Mouse (Mus musculus): ENCODE measurements around the gene Cbwd1. TPM values are rescaled to one million over a fixed set of nuclear protein-coding genes. Genes with fewer than 3 reads are reported as not detected.

Cbwd1 gene
- polyA plus RNA-seq, 1 experiment = 11.7 TPM

DNA sequence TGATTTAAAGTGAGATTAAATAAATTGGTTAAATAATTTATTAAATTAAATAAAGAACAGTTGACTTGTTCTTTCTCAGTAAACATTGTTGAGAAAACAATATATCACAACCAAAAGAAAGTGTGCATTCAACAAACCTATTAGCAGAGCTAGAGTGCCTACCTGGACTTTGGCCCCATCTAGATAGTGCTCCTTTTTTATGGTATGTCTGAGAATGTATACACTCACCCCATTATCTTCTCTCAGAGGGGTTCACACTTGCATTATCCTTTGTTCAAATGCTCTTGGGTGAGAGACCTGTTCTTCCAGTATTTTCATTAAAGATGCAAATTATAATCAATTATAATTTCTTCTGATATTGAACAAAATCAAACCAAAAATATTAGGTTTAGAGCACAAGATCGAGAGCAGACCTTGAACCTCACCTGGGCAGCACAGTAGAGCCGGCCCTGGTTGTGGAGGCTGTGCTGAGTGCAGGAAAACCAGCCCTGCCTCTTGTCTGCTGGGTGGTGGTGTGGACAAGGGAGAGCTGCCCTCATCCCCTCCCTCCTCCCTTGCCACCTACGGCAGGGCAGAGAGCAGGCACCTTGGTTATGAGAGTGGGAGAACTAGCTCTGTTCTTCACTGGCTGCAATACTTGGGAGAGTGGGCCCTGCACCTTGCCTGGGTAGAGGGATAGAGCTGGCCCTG is 11.4 kb upstream of the Cbwd1 start:
- TF ChIP-seq POLR2A (IDR thresholded peaks at IDR 0.05; ENCODE audit: borderline replicate concordance, extremely low read depth, insufficient read depth, insufficient read length, poor library complexity, severe bottlenecking) (no peak), CTCF (IDR thresholded peaks at IDR 0.05; ENCODE audit: borderline replicate concordance, extremely low read depth, insufficient read depth, insufficient read length) (no peak)
- DNase-seq (ENCODE audit: low read depth) = no peak

DNA sequence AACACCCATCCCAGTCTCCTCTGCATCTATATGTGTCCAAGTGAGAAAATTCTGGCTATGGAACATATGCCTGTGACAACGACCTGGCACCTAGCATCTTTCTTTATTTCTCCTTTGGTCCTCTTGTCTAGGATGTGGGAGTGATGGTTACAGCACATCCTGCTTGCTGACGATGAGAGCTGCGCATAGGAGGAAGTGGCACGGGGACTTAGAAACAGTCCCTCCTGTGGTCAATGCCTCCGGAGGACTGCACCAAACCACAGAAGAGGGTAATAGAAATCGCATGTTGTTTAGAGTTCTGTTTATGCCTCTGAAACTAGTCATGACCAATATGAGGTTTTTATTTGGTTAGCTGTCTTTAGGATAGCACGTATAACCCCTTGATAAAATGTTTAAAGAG is 9.9 kb upstream of the Cbwd1 start:
- no peak for DNase-seq (ENCODE audit: low read depth)
- no peak for TF ChIP-seq POLR2A (IDR thresholded peaks at IDR 0.05; ENCODE audit: borderline replicate concordance, extremely low read depth, insufficient read depth, insufficient read length, poor library complexity, severe bottlenecking)
- TF ChIP-seq CTCF (IDR thresholded peaks at IDR 0.05; ENCODE audit: borderline replicate concordance, extremely low read depth, insufficient read depth, insufficient read length) = no peak

DNA sequence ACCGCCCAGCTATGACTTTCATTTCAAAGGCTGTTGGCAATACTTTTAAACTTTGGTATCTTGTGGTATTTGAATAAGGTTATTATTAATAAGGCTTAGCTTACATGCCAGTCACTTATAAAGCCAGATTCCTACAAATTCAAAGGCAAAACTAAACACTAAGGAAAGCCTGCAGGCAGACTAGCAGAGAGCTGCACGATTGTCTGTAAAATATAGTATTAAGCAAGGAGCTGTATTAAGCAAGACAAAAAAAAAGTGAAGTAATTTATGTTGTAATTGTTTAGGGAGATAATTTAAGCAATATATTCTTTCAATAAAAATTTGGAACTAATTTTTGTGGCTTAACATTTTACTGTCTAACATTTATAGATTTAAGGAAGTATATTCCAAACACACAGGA is 5.5 kb upstream of the Cbwd1 start:
- no peak for DNase-seq (ENCODE audit: low read depth)
- TF ChIP-seq POLR2A (IDR thresholded peaks at IDR 0.05; ENCODE audit: borderline replicate concordance, extremely low read depth, insufficient read depth, insufficient read length, poor library complexity, severe bottlenecking) (no peak), CTCF (IDR thresholded peaks at IDR 0.05; ENCODE audit: borderline replicate concordance, extremely low read depth, insufficient read depth, insufficient read length) (no peak)

DNA sequence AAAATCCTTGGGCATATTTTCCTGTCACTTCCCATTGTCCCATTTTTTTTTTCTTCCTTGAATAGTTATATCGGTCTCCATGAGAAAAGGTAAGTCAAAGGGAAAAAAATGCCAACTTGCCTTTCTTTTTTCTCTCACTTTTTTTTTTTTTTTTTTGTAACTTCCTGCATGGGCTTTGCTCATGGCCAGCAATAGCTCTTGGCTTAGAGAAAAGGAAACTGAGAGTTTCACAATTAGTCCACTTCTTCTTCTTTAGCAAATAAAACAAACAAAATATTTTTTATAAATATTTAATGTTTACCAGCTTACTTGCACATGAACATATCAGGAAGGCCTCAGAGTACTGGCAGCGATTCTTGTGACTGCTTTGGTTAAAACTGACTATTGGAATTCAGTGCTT is 4.8 kb upstream of the Cbwd1 start:
- TF ChIP-seq CTCF (IDR thresholded peaks at IDR 0.05; ENCODE audit: borderline replicate concordance, extremely low read depth, insufficient read depth, insufficient read length) = no peak
- TF ChIP-seq POLR2A (IDR thresholded peaks at IDR 0.05; ENCODE audit: borderline replicate concordance, extremely low read depth, insufficient read depth, insufficient read length, poor library complexity, severe bottlenecking) = no peak
- DNase-seq (ENCODE audit: low read depth) = no peak

DNA sequence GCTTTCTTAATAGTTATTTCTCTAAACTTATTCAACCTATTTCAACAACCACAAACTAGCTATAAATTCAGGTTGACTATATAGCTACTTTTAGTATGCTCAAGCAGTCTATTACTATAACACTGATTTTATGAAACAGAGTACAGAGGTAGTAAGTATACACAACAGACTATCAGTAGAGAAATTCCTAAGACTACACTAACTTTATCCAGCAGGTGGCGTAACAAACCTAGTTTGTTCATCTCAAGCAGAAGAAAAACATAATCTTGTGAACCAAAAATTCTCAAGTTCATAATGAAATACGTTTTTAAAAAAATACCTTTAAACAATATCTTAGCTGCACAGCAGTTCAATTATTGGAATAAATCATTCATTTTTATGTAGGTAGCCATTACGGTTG is 2.9 kb downstream of the Cbwd1 start:
- TF ChIP-seq POLR2A (IDR thresholded peaks at IDR 0.05; ENCODE audit: borderline replicate concordance, extremely low read depth, insufficient read depth, insufficient read length, poor library complexity, severe bottlenecking) = no peak
- peak; percentile 80 for DNase-seq (ENCODE audit: low read depth)

DNA sequence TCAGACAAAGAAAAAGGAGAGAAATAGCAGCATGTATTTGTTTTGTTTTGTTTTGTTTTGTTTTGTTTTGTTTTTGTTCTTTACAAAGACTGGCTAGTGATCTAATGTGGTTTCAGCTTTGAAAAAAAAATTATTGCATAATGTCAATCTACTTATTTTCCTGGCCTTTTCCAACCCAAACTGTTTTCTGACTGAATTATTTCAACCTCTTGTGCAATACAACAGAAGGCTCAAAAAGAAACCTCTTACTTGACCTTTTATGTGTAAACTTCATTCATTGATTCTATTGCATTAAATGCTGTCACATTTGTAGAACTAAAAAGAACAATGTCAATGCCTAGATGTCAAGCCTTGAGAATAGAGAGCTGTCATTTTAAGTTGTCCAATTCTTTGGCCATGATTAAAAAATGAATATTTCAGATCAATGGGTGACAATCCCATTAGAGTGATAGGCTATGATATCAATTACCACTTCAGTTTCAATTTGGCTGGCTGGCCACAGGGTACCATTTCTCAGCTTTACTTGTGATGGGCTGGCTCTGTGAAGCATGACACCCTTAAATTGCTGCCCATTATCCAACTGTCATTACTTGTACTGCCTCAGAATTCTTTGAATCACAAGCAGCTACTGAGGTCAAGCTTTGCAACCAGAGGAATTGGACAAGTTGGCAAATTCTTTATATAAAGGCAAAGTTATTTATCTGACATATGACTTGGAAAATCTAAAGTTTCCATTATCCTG is 15.7 kb downstream of the Cbwd1 start:
- no peak for TF ChIP-seq POLR2A (IDR thresholded peaks at IDR 0.05; ENCODE audit: borderline replicate concordance, extremely low read depth, insufficient read depth, insufficient read length, poor library complexity, severe bottlenecking)
- TF ChIP-seq CTCF (IDR thresholded peaks at IDR 0.05; ENCODE audit: borderline replicate concordance, extremely low read depth, insufficient read depth, insufficient read length) = no peak
- DNase-seq (ENCODE audit: low read depth) = no peak

DNA sequence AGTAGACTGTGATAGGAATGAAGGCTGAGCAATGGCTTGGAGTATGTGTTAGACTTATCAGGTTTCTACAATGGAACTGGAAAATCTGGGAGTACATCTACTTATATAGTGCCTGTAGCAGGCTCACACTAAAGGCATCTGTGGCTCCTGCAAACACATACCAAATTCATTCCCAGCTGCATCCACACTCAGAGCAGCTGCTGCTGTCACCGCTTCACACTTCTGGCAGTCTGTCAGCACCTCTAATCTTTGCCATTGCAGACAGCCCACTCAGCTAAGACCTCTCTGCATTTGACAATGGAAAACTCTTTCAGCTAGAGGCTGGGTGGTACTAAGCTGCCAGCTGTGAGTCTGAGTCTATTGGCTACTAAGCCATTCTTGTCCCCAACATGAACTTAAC is 24.3 kb downstream of the Cbwd1 start:
- peak; percentile 68 for DNase-seq (ENCODE audit: low read depth)
- TF ChIP-seq POLR2A (IDR thresholded peaks at IDR 0.05; ENCODE audit: borderline replicate concordance, extremely low read depth, insufficient read depth, insufficient read length, poor library complexity, severe bottlenecking) = no peak
- no peak for TF ChIP-seq CTCF (IDR thresholded peaks at IDR 0.05; ENCODE audit: borderline replicate concordance, extremely low read depth, insufficient read depth, insufficient read length)

DNA sequence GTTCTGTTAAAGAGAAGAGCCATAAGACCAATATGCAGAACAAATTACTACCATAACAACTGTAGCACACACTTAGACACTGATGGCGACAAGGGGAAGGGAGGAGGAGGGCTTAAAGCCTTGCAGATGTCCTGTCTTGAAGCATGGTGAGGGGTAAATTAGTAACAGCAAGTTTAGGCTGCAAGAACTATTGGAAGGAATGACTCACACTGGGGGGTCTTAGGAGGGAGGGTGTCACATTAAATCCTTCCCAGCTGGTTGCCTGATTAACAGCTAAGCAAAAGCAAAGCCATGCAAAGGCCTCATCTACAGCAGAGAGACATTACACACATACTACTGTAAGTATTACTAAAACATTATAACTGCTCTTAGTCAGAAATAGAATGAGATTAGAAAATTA is 32.4 kb downstream of the Cbwd1 start:
- DNase-seq (ENCODE audit: low read depth) = no peak

DNA sequence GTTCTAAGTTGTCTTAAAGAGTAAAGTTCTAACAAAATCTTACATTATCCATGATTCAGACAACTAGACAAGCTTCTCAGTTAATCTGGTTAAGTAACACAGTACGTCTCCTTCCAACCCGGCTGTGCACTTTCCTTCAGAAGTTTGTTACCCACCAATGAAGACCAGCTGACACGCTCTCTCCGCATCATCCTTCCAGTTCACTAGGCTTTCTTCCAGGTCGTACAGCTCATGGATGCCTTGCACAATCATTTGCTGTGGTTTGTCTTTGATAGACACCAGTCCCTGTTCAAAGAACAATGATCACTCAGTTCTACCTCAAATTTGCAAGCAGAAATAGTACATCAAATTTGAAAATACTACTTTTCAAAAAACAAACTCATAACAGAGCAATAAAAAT is 40.5 kb downstream of the Cbwd1 start:
- DNase-seq (ENCODE audit: low read depth) = no peak
- TF ChIP-seq POLR2A (IDR thresholded peaks at IDR 0.05; ENCODE audit: borderline replicate concordance, extremely low read depth, insufficient read depth, insufficient read length, poor library complexity, severe bottlenecking) (no peak), CTCF (IDR thresholded peaks at IDR 0.05; ENCODE audit: borderline replicate concordance, extremely low read depth, insufficient read depth, insufficient read length) (no peak)

More for the DNA sequence above, 32.4 kb downstream of the Cbwd1 start:
- TF ChIP-seq CTCF (IDR thresholded peaks at IDR 0.05; ENCODE audit: borderline replicate concordance, extremely low read depth, insufficient read depth, insufficient read length) (no peak), POLR2A (IDR thresholded peaks at IDR 0.05; ENCODE audit: borderline replicate concordance, extremely low read depth, insufficient read depth, insufficient read length, poor library complexity, severe bottlenecking) (no peak)

DNA sequence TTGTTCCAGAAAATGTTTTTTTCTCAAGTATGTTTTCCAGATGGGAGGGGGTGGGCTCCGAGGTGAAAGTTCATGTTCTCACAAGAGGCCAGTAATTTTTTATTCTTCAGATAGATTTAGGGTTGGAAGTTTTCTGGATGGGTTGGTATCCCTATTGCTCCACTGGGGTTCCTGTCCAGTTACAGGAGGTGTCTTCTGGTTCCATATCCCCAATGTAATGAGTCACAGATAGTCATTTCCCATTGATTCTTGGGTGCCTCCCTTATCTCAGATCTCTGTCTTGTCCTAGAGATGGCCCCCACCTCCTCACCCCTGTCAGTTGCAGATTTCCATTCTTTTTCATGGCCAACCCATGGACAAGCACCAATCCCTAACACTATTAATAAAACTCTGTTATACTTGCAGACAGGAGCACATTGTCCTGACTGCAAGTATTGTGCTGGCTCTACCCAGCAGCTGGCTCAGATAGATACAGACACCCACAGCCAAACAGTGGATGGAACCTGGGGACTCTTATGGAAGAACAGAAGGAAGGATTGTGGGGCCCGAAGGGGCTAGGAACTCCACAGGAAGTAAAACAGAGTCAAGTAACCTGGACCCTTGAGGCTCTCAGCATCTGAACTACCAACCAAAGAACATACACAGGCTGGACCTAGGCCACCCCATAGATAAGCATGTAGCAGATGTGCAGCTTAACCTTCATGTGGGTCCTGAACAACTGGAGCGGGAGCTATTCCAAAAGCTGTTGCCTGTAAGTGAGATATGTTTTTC is 52.8 kb downstream of the Cbwd1 start:
- no peak for DNase-seq (ENCODE audit: low read depth)
- TF ChIP-seq CTCF (IDR thresholded peaks at IDR 0.05; ENCODE audit: borderline replicate concordance, extremely low read depth, insufficient read depth, insufficient read length) (no peak), POLR2A (IDR thresholded peaks at IDR 0.05; ENCODE audit: borderline replicate concordance, extremely low read depth, insufficient read depth, insufficient read length, poor library complexity, severe bottlenecking) (no peak)

DNA sequence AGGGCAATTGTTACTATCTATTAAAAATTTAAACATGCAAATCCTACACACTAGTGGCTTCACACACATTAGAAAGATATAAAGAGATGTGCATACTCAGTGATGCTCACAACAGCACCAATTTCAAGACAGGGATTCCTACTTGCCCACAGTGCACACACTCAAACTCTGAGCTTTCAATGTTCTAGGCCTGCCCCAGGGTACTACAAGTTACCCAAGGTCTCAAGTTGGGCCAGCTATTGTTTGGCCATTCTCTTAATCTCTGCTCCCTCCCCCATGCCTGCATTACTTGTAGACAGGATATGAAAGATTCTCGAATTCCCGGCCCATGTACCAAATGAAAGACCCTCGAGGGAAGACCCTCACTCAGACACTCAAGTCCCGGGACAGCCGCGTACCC is 53.8 kb downstream of the Cbwd1 start:
- DNase-seq (ENCODE audit: low read depth) = no peak
- TF ChIP-seq CTCF (IDR thresholded peaks at IDR 0.05; ENCODE audit: borderline replicate concordance, extremely low read depth, insufficient read depth, insufficient read length) (no peak), POLR2A (IDR thresholded peaks at IDR 0.05; ENCODE audit: borderline replicate concordance, extremely low read depth, insufficient read depth, insufficient read length, poor library complexity, severe bottlenecking) (no peak)
